Mouse (Mus musculus): ENCODE results near the gene Banf1.

The Banf1 gene

GRCm38 (mm10) chr19:5323801-5324200, 43.2 kb downstream of the Banf1 start:
- no peak for DNase-seq (ENCODE audit: extremely low read depth, insufficient read length, low spot score)

Data from 3134 (cell line).